Mouse (Mus musculus) stomach, postnatal 0 days (tissue): ENCODE data around the gene Kcne1l. TPM values are rescaled to one million over a fixed set of nuclear protein-coding genes. Genes with fewer than 3 reads are reported as not detected.

Experiments used
- ATAC-seq: fragments of 200-750 bp; cut with Nextera tagmentation; 2 replicates; pipeline ENCODE4 v1.8.0; 2017; ENCODE audit not compliant: low FRiP score, low TSS enrichment
- DNase-seq: peaks from one replicate; pipeline ENCODE4 v3.0.0-alpha.2; 2016; ENCODE audit warnings: low spot score
- H3K27ac ChIP-seq: fragments of 300-500 bp; sonication (generic); replicated peaks from 2 replicates; pipeline ENCODE4 v1.5.1; 2014; ENCODE audit warnings: mild to moderate bottlenecking, control low read depth
- H3K27me3 ChIP-seq: fragments of 300-500 bp; sonication (generic); 2 replicates; pipeline ENCODE4 v1.6.1; 2014; ENCODE audit warnings: low read length; ENCODE audit not compliant: control insufficient read depth, insufficient read depth
- H3K36me3 ChIP-seq: fragments of 300-500 bp; sonication (generic); 2 replicates; pipeline ENCODE4 v1.6.1; 2014; ENCODE audit warnings: low read length, mixed read lengths; ENCODE audit not compliant: control insufficient read depth, insufficient read depth
- H3K4me1 ChIP-seq: fragments of 300-500 bp; sonication (generic); replicated peaks from 2 replicates; pipeline ENCODE4 v1.6.1; 2014; ENCODE audit warnings: antibody characterized with exemption; ENCODE audit not compliant: control insufficient read depth, insufficient read depth
- H3K4me2 ChIP-seq: fragments of 300-500 bp; sonication (generic); replicated peaks from 2 replicates; pipeline ENCODE4 v1.6.1; 2014; ENCODE audit warnings: low read depth, mild to moderate bottlenecking, control low read depth, moderate library complexity
- H3K4me3 ChIP-seq: fragments of 300-500 bp; sonication (generic); 2 replicates; pipeline ENCODE4 v1.5.1; 2014; ENCODE audit warnings: low read depth, low read length, control low read depth
- H3K9ac ChIP-seq: fragments of 300-500 bp; sonication (generic); 2 replicates; pipeline ENCODE4 v1.6.1; 2014; ENCODE audit warnings: mild to moderate bottlenecking, low read length, control low read depth, mixed read lengths
- H3K9me3 ChIP-seq: fragments of 300-500 bp; sonication (generic); 2 replicates; pipeline ENCODE4 v1.6.1; 2016; ENCODE audit warnings: low read length; ENCODE audit not compliant: control insufficient read depth
- CTCF ChIP-seq: IDR thresholded peaks from 2 replicates; pipeline ENCODE4 v1.5.1; 2016; ENCODE audit warnings: antibody characterized with exemption, low read depth, mild to moderate bottlenecking, moderate library complexity
- EP300 ChIP-seq: optimal IDR thresholded peaks from 2 replicates; pipeline ENCODE3; 2016; ENCODE audit warnings: antibody characterized with exemption
- WGBS: fragments of 180-500 bp; shearing (Covaris S2); extraction: QIAGEN DNeasy Blood & Tissue Kit; methylation state at CpG from one replicate; pipeline ENCODE4 v1.1.7; 2014; 5-methylcytosine and 5-hydroxymethylcytosine counted together
- polyA plus RNA-seq: library from polyadenylated mRNA; unstranded; fragments of >200 nt; fragmentation: Nextera tagmentation; extraction: Ambion mirVana; gene quantifications from 2 replicates; pipeline ENCODE4 v1.2.1, GENCODE M21; 2015

The Kcne1l gene
- polyA plus RNA-seq, 1 experiment from 2014 or later, result 11.3 TPM

GRCm38 (mm10) chrX:142285905-142286304, 20.2 kb downstream of the Kcne1l start:
- Histone ChIP-seq H3K4me2 (no peak overlapping the region), H3K27ac (no peak overlapping the region), H3K9me3 (no peaks in the 10 kb centered on the region), H3K27me3 (no peaks in the 10 kb centered on the region), H3K4me3 (no peak overlapping the region), H3K4me1 (no peaks in the 10 kb centered on the region), H3K9ac (no peak overlapping the region), H3K36me3 (no peaks in the 10 kb centered on the region)
- TF ChIP-seq EP300 (no peak), CTCF (no peak)
- ATAC-seq (no peak), DNase-seq (no peak)
- 49% methylated on average over 5 of the region's 5 CpGs for whole genome bisulfite sequencing

- WGBS, result 27% methylated on average over 3 of the region's 3 CpGs
- Histone ChIP-seq H3K36me3 (no peaks in the 10 kb centered on the region), H3K9me3 (no peaks in the 10 kb centered on the region), H3K27ac (no peak overlapping the region), H3K4me1 (no peaks in the 10 kb centered on the region), H3K4me2 (no peak overlapping the region), H3K4me3 (no peak overlapping the region), H3K9ac (no peak overlapping the region), H3K27me3 (no peaks in the 10 kb centered on the region)
- TF ChIP-seq EP300 (no peak), CTCF (no peak)
- no peak for DNase-seq
- no peak for ATAC-seq
These were observed 29.5 kb downstream of the Kcne1l start for GRCm38 (mm10) chrX:142276573-142276972.

- Histone ChIP-seq H3K9me3 (no peaks in the 10 kb centered on the region), H3K9ac (no peak overlapping the region), H3K4me2 (no peak overlapping the region), H3K4me3 (no peak overlapping the region), H3K36me3 (no peaks in the 10 kb centered on the region), H3K27ac (no peak overlapping the region), H3K27me3 (no peaks in the 10 kb centered on the region), H3K4me1 (no peaks in the 10 kb centered on the region)
- no peak for ATAC-seq
- no peak for DNase-seq
- no peak for TF ChIP-seq EP300
- TF ChIP-seq CTCF, result no peak
- WGBS, result 49% methylated on average over 3 of the region's 3 CpGs
These were observed 30.1 kb downstream of the Kcne1l start for GRCm38 (mm10) chrX:142276031-142276430.

Other genes starting within 250 kb of the Kcne1l start
- 0.02 TPM in 1 of 2 replicates, not detected in the other for gene Gucy2f, start 109.4 kb downstream of the Kcne1l start, polyA plus RNA-seq
- gene Nxt2, start 79.5 kb downstream of the Kcne1l start, polyA plus RNA-seq, result 16.0 and 16.8 TPM in 2 replicates
- gene Acsl4, start 84.2 kb upstream of the Kcne1l start, polyA plus RNA-seq, result 7.9 and 9.1 TPM in 2 replicates